In genomic region chr10:80147146-80147718, GRCm38 (mm10) we compare ENCODE assay signal across 8 mouse cellular contexts. TPM values are rescaled to one million over a fixed set of nuclear protein-coding genes. Genes with fewer than 3 reads are reported as not detected.
DNase-seq lines count a peak whose midpoint lies in the region; ATAC-seq and TF ChIP-seq lines count a peak whose summit lies in the region.

No protein-coding gene starts in this region.

- H3K27me3 ChIP-seq in hindbrain, embryonic 11.5 days (ENCODE audit: control insufficient read depth, insufficient read depth, low read length), result no peaks in the 10 kb centered on the region
- H3K27me3 ChIP-seq in liver, embryonic 14.5 days (ENCODE audit: control insufficient read depth, insufficient read depth, low read length), result no peaks in the 10 kb centered on the region

- 82% methylated on average over 5 of the region's 5 CpGs for WGBS in hindbrain, embryonic 11.5 days
- 32% methylated on average over 5 of the region's 5 CpGs for WGBS in liver, embryonic 14.5 days (ENCODE audit: insufficient replicate concordance)

- H3K36me3 ChIP-seq in hindbrain, embryonic 11.5 days (ENCODE audit: control insufficient read depth, insufficient read depth, low read length), result peaks cover 7% of the 10 kb centered on the region; the same call in 1 of the 2 replicates
- peaks cover 23% of the 10 kb centered on the region for H3K36me3 ChIP-seq in liver, embryonic 14.5 days (replicated peaks; ENCODE audit: control insufficient read depth, insufficient read depth, low read depth)

- TF ChIP-seq POLR2A in cortical plate, adult 2 months (IDR thresholded peaks at IDR 0.05; ENCODE audit: extremely low read depth, insufficient read depth, low read length), result no peak

- no peak for ATAC-seq in hindbrain, embryonic 11.5 days (ENCODE audit: low FRiP score)
- no peak for ATAC-seq in liver, embryonic 14.5 days (ENCODE audit: insufficient read depth)
- ATAC-seq in activated CD4-positive, CD25-positive, alpha-beta regulatory T cell, adult 4 months, result no peak

- H3K9me3 ChIP-seq in hindbrain, embryonic 11.5 days (ENCODE audit: control insufficient read depth, low read length), result no peaks in the 10 kb centered on the region
- H3K9me3 ChIP-seq in liver, embryonic 14.5 days (ENCODE audit: control insufficient read depth, low read length), result no peaks in the 10 kb centered on the region

- H3K4me3 ChIP-seq in layer of hippocampus, adult 2 months, result no peak overlapping the region
- peak overlapping the region; percentile 86; the same call in 1 of the 2 replicates for H3K4me3 ChIP-seq in cortical plate, adult 2 months (ENCODE audit: insufficient read depth, low read length)
- H3K4me3 ChIP-seq in hindbrain, embryonic 11.5 days (ENCODE audit: low read depth, low read length), result peak overlapping the region; percentile 12; the same call in 1 of the 2 replicates
- peak overlapping the region; percentile 72 to 90; a peak in 2 of 4 replicates for H3K4me3 ChIP-seq in liver, embryonic 14.5 days (ENCODE audit: insufficient read depth in 1 of 2, low read depth in 2 of 2, low read length in 2 of 2)

- H3K27ac ChIP-seq in layer of hippocampus, adult 2 months, result peak overlapping the region; percentile 98
- H3K27ac ChIP-seq in cortical plate, adult 2 months (ENCODE audit: insufficient read depth, low read length), result peak overlapping the region; percentile 4
- peak overlapping the region; percentile 100 for H3K27ac ChIP-seq in hindbrain, embryonic 11.5 days (ENCODE audit: low read depth, low read length)
- peak overlapping the region; percentile 94 for H3K27ac ChIP-seq in liver, embryonic 14.5 days

- H3K9ac ChIP-seq in hindbrain, embryonic 11.5 days (ENCODE audit: low read depth, low read length), result peak overlapping the region; percentile 99
- peak overlapping the region; percentile 81 for H3K9ac ChIP-seq in liver, embryonic 14.5 days (replicated peaks)

- peaks cover 3% of the 10 kb centered on the region; the same call in 1 of the 2 replicates for H3K4me1 ChIP-seq in cortical plate, adult 2 months (ENCODE audit: control insufficient read depth, insufficient read depth, low read length)
- peaks cover 7% of the 10 kb centered on the region for H3K4me1 ChIP-seq in hindbrain, embryonic 11.5 days (replicated peaks; ENCODE audit: control insufficient read depth, insufficient read depth, low read length)
- H3K4me1 ChIP-seq in liver, embryonic 14.5 days (replicated peaks; ENCODE audit: control insufficient read depth in 2 of 2, insufficient read depth in 2 of 2, low read length in 1 of 2), result peaks cover 25 to 28% of the 10 kb centered on the region in 2 experiments

- TF ChIP-seq EP300 in liver, embryonic 14.5 days (IDR thresholded peaks at IDR 0.05; ENCODE audit: low read depth), result no peak

- DNase-seq in layer of hippocampus, adult 2 months (ENCODE audit: low spot score in 2 of 2), result no peak
- no peak for DNase-seq in layer of hippocampus, postnatal 25 days (ENCODE audit: extremely low spot score in 1 of 2, low spot score in 1 of 2)
- DNase-seq in hindbrain, embryonic 11.5 days (ENCODE audit: low spot score), result no peak
- DNase-seq in liver, embryonic 14.5 days (ENCODE audit: low read depth in 3 of 3, low spot score in 3 of 3), result no peak
- no peak for DNase-seq in left cerebral cortex, adult 11 months (ENCODE audit: low spot score)
- no peak for DNase-seq in Muller cell, postnatal 12 days (ENCODE audit: inconsistent ontology term)

- TF ChIP-seq CTCF in layer of hippocampus, adult 2 months (conservative IDR thresholded peaks at IDR 0.05), result no peak
- no peak for TF ChIP-seq CTCF in cortical plate, adult 2 months (IDR thresholded peaks at IDR 0.05; ENCODE audit: extremely low read depth, insufficient read depth, low read length)
- TF ChIP-seq CTCF in liver, embryonic 14.5 days (IDR thresholded peaks at IDR 0.05; ENCODE audit: low read depth), result no peak

- peak overlapping the region; percentile 74; the same call in 1 of the 2 replicates for H3K4me2 ChIP-seq in hindbrain, embryonic 11.5 days (replicated peaks; ENCODE audit: low read depth, low read length)
- peak overlapping the region; percentile 99 for H3K4me2 ChIP-seq in liver, embryonic 14.5 days (ENCODE audit: low read depth)

RNA-seq across cellular contexts. Expression of gene Midn, which starts 0.8 kb away (rescaled TPM):
- 10 to 100 TPM; 53.1 to 54.5 TPM for total RNA-seq in layer of hippocampus, adult 2 months (2021)
- 10 to 100 TPM; 61.4 to 82.4 TPM for total RNA-seq in layer of hippocampus, postnatal 25 days (2021)
- polyA plus RNA-seq in cortical plate, adult 2 months (2012; rRNA removed), result 26.6 and 33.8 TPM in 2 replicates
- polyA plus RNA-seq in hindbrain, embryonic 11.5 days (2014; fragmentation: Nextera tagmentation; extraction: Ambion mirVana), result 66.7 and 67.1 TPM in 2 replicates
- 9.1 and 10.3 TPM in 2 replicates for polyA plus RNA-seq in liver, embryonic 14.5 days (2012; rRNA removed)
- 5.1 and 5.7 TPM in 2 replicates for polyA plus RNA-seq in liver, embryonic 14.5 days (2014; fragmentation: Nextera tagmentation; extraction: Ambion mirVana)
- polyA plus RNA-seq in activated CD4-positive, CD25-positive, alpha-beta regulatory T cell, adult 4 months (2017; shearing (Covaris generic)), result 1 to 10 TPM; 7.3 to 9.2 TPM

RNA-seq across cellular contexts. Expression of gene Cbarp, which starts 6.6 kb away (rescaled TPM):
- total RNA-seq in layer of hippocampus, adult 2 months (2021), result 100 to 1,000 TPM; 331 to 341 TPM
- total RNA-seq in layer of hippocampus, postnatal 25 days (2021), result 100 to 1,000 TPM; 399 to 401 TPM
- polyA plus RNA-seq in cortical plate, adult 2 months (2012; rRNA removed), result 274 and 285 TPM in 2 replicates
- polyA plus RNA-seq in hindbrain, embryonic 11.5 days (2014; fragmentation: Nextera tagmentation; extraction: Ambion mirVana), result 15.1 and 16.7 TPM in 2 replicates
- 1.8 and 2.2 TPM in 2 replicates for polyA plus RNA-seq in liver, embryonic 14.5 days (2012; rRNA removed)
- polyA plus RNA-seq in liver, embryonic 14.5 days (2014; fragmentation: Nextera tagmentation; extraction: Ambion mirVana), result 0.42 and 1.1 TPM in 2 replicates
- under 1 TPM; 0.74 to 0.96 TPM for polyA plus RNA-seq in activated CD4-positive, CD25-positive, alpha-beta regulatory T cell, adult 4 months (2017; shearing (Covaris generic))

RNA-seq across cellular contexts. Expression of gene Atp5d, which starts 8.8 kb away (rescaled TPM):
- 100 to 1,000 TPM; 332 to 344 TPM for total RNA-seq in layer of hippocampus, adult 2 months (2021)
- 100 to 1,000 TPM; 338 to 391 TPM for total RNA-seq in layer of hippocampus, postnatal 25 days (2021)
- 620 and 641 TPM in 2 replicates for polyA plus RNA-seq in cortical plate, adult 2 months (2012; rRNA removed)
- 364 and 371 TPM in 2 replicates for polyA plus RNA-seq in hindbrain, embryonic 11.5 days (2014; fragmentation: Nextera tagmentation; extraction: Ambion mirVana)
- polyA plus RNA-seq in liver, embryonic 14.5 days (2012; rRNA removed), result 196 and 211 TPM in 2 replicates
- 249 and 270 TPM in 2 replicates for polyA plus RNA-seq in liver, embryonic 14.5 days (2014; fragmentation: Nextera tagmentation; extraction: Ambion mirVana)
- 100 to 1,000 TPM; 338 to 428 TPM for polyA plus RNA-seq in activated CD4-positive, CD25-positive, alpha-beta regulatory T cell, adult 4 months (2017; shearing (Covaris generic))

RNA-seq across cellular contexts. Expression of gene Cirbp, which starts 18.6 kb away (rescaled TPM):
- 100 to 1,000 TPM in 1 of 2 experiments, 10 to 100 TPM in 1; 88.3 to 103 TPM for total RNA-seq in layer of hippocampus, adult 2 months (2021)
- 10 to 100 TPM; 69.5 to 97.5 TPM for total RNA-seq in layer of hippocampus, postnatal 25 days (2021)
- 150 and 180 TPM in 2 replicates for polyA plus RNA-seq in cortical plate, adult 2 months (2012; rRNA removed)
- 83.4 and 90.4 TPM in 2 replicates for polyA plus RNA-seq in hindbrain, embryonic 11.5 days (2014; fragmentation: Nextera tagmentation; extraction: Ambion mirVana)
- 19.4 and 19.8 TPM in 2 replicates for polyA plus RNA-seq in liver, embryonic 14.5 days (2012; rRNA removed)
- 10.1 and 10.7 TPM in 2 replicates for polyA plus RNA-seq in liver, embryonic 14.5 days (2014; fragmentation: Nextera tagmentation; extraction: Ambion mirVana)
- polyA plus RNA-seq in activated CD4-positive, CD25-positive, alpha-beta regulatory T cell, adult 4 months (2017; shearing (Covaris generic)), result 100 to 1,000 TPM; 132 to 177 TPM

RNA-seq across cellular contexts. Expression of gene 1600002K03Rik, which starts 25.5 kb away (rescaled TPM):
- 1 to 10 TPM; 7.0 to 7.4 TPM for total RNA-seq in layer of hippocampus, adult 2 months (2021)
- 1 to 10 TPM; 5.8 to 6.2 TPM for total RNA-seq in layer of hippocampus, postnatal 25 days (2021)
- polyA plus RNA-seq in cortical plate, adult 2 months (2012; rRNA removed), result 13.1 and 13.9 TPM in 2 replicates
- 7.6 and 9.4 TPM in 2 replicates for polyA plus RNA-seq in hindbrain, embryonic 11.5 days (2014; fragmentation: Nextera tagmentation; extraction: Ambion mirVana)
- 6.8 and 6.9 TPM in 2 replicates for polyA plus RNA-seq in liver, embryonic 14.5 days (2012; rRNA removed)
- polyA plus RNA-seq in liver, embryonic 14.5 days (2014; fragmentation: Nextera tagmentation; extraction: Ambion mirVana), result 10.6 and 13.2 TPM in 2 replicates
- polyA plus RNA-seq in activated CD4-positive, CD25-positive, alpha-beta regulatory T cell, adult 4 months (2017; shearing (Covaris generic)), result 10 to 100 TPM; 18.0 to 22.7 TPM

Comparison
In these comparisons a context has a peak if more than half of its experiments do, and no peak if none do; other contexts are left out.
1. H3K27ac ChIP-seq: peak in every context shown above with its lines; median percentile 100 in hindbrain, embryonic 11.5 days; 98 in layer of hippocampus, adult 2 months; 94 in liver, embryonic 14.5 days; 4 in cortical plate, adult 2 months.
2. RNA of gene Cbarp, which starts 6.6 kb away (polyA plus RNA-seq): 274 to 285 TPM in cortical plate, adult 2 months; 15.1 to 16.7 TPM in hindbrain, embryonic 11.5 days, 0.42 to 2.2 TPM in liver, embryonic 14.5 days and 0.74 to 0.96 TPM in activated CD4-positive, CD25-positive, alpha-beta regulatory T cell, adult 4 months; every median in the first group is over 10 times any median in the second.